Mouse (Mus musculus): ENCODE measurements around the gene Vmn2r87. TPM values are rescaled to one million over a fixed set of nuclear protein-coding genes. Genes with fewer than 3 reads are reported as not detected.

The Vmn2r87 gene
- polyA plus RNA-seq, 1 experiment from 2014 or later, result not detected

Other genes starting within 250 kb of the Vmn2r87 start
- 5.9 and 13.1 TPM in 2 replicates for gene Neurod4, start 217.2 kb downstream of the Vmn2r87 start, polyA plus RNA-seq (2016; fragmentation: Nextera tagmentation; extraction: Ambion mirVana)
- not detected in 2 replicates for gene Tespa1, start 174.5 kb downstream of the Vmn2r87 start, polyA plus RNA-seq (2016; fragmentation: Nextera tagmentation; extraction: Ambion mirVana)
- gene Vmn2r84, start 103.1 kb downstream of the Vmn2r87 start, polyA plus RNA-seq (2016; fragmentation: Nextera tagmentation; extraction: Ambion mirVana), result not detected in 2 replicates
- gene Vmn2r85, start 67.7 kb downstream of the Vmn2r87 start, polyA plus RNA-seq (2016; fragmentation: Nextera tagmentation; extraction: Ambion mirVana), result not detected in 2 replicates
- gene Vmn2r86, start 41.3 kb downstream of the Vmn2r87 start, polyA plus RNA-seq (2016; fragmentation: Nextera tagmentation; extraction: Ambion mirVana), result not detected in 2 replicates